Mouse (Mus musculus) testis, adult 2 months (tissue): ENCODE measurements at regions not wholly inside any gene's neighbourhood (a gene's known extent, or its start where the extent isn't known, plus 50 kb on each side); places are given as distances from the start of the nearest gene placed in this dataset.

Experiments
- CTCF ChIP-seq: fragments of 200-500 bp; IDR thresholded peaks from 2 replicates; pipeline ENCODE4 v1.5.1; 2012; ENCODE audit warnings: low read depth, mild to moderate bottlenecking, inconsistent platforms, low read length, moderate library complexity; ENCODE audit not compliant: control insufficient read depth, insufficient read depth, insufficient replicate concordance
- POLR2A ChIP-seq: fragments of 200-500 bp; IDR thresholded peaks from 2 replicates; pipeline ENCODE4 v1.6.1; 2012; ENCODE audit warnings: low read depth, mild to moderate bottlenecking, inconsistent platforms, low read length, moderate library complexity; ENCODE audit not compliant: control insufficient read depth

- no peak for TF ChIP-seq CTCF
- no peak for TF ChIP-seq POLR2A
These were observed 589.2 kb upstream of the Gm26657 start for GRCm38 (mm10) chr4:56150716-56151115.
